Mouse (Mus musculus): ENCODE results near the gene Wipf1.

DNA sequence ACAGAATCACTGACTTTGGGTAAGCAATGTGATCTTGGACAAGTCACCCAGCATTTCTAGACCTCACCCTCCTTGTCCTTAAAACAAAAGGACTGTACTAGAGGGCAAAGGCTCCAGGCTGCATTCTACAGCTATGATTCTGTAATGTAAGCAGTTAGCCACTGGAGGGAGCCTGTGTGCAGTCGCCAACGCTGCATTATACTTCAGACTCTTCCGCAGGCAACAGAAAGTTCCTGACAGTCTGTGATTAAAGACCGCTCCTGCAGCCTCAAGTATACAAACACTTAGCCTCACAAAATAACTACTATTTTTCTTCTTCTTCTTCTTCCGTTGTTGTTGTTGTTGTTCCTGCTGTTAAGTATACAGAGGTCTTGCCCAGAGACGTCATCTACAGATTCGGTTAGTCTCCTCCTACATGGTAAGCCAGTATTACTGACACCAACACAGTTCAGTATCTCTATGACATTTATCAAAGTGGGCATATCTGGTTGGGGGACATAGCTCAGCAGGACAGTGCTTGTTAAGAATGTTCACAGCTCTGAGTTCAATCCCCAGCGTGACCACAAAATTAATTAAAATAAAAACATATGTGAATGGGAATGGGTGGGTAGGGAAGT lies 37.6 kb upstream of the Wipf1 start:
- no peak for TF ChIP-seq TCF12 (IDR thresholded peaks at IDR 0.05; ENCODE audit: insufficient read depth, poor library complexity, severe bottlenecking)
- TF ChIP-seq POLR2A (IDR thresholded peaks at IDR 0.05; ENCODE audit: insufficient read length, low read depth) = no peak
- no peak for TF ChIP-seq MAX (IDR thresholded peaks at IDR 0.05; ENCODE audit: low read depth)
- TF ChIP-seq POLR2AphosphoS2 (IDR thresholded peaks at IDR 0.05; ENCODE audit: insufficient read length, low read depth) = no peak
- no peak for TF ChIP-seq USF1 (IDR thresholded peaks at IDR 0.05; ENCODE audit: low read depth)
- TF ChIP-seq REST (IDR thresholded peaks at IDR 0.05; ENCODE audit: insufficient read depth, insufficient read length) = no peak
- TF ChIP-seq E2F4 (IDR thresholded peaks at IDR 0.05; ENCODE audit: insufficient read depth) = no peak
